Mouse (Mus musculus): ENCODE data around the gene Polr3h.

- TF ChIP-seq REST (IDR thresholded peaks at IDR 0.05; ENCODE audit: insufficient read depth, insufficient read length) (peak; percentile 60), POLR2AphosphoS2 (IDR thresholded peaks at IDR 0.05; ENCODE audit: insufficient read length, low read depth) (peak; percentile 100), TCF12 (IDR thresholded peaks at IDR 0.05; ENCODE audit: insufficient read depth, poor library complexity, severe bottlenecking) (no peak)
Measured at GRCm38 (mm10) chr15:81858138-81858516, 67.9 kb downstream of the Polr3h start.

All from myocyte (in vitro differentiated cells).